In genomic region chr13:93089481-93089880, GRCm38 (mm10) we compare ENCODE assay signal across 20 mouse cellular contexts. TPM values are rescaled to one million over a fixed set of nuclear protein-coding genes. Genes with fewer than 3 reads are reported as not detected.
A peak's percentile ranks its signal among the peaks of the same experiment; 100 is the strongest.
DNase-seq lines count a peak whose midpoint lies in the region; ATAC-seq and TF ChIP-seq lines count a peak whose summit lies in the region.
"Had no signal": no experiment of that assay in that cellular context is flagged by ENCODE, and none has a peak within 500 bp of the region (broad histone marks: within the 10 kb centered on the region; RNA-seq: fewer than 3 reads in every experiment).

No protein-coding gene starts in this region.

- DNase-seq in cerebellum, adult 18-20 months = peak; percentile 44 to 54
- peak; percentile 90 for DNase-seq in left cerebral cortex, postnatal 4 days
- DNase-seq in left cerebral cortex, adult 8-10 months (ENCODE audit: low spot score in 2 of 2) = no peak
- DNase-seq in cerebellum, postnatal 10 days = peak; percentile 94 to 95
- no peak for DNase-seq in layer of hippocampus, postnatal 36 days
- no peak for DNase-seq in left cerebral cortex, adult 2 months (ENCODE audit: extremely low spot score in 1 of 2, low spot score in 2 of 2)
- DNase-seq: forebrain, postnatal 0 days; heart, postnatal 10 days; kidney, adult 18-20 months; lung, adult 2 months; lung, postnatal 4 days; thymus, postnatal 25 days had no signal

- H3K4me3 ChIP-seq in left cerebral cortex, adult 2 months = no peak overlapping the region
- H3K4me3 ChIP-seq: forebrain, embryonic 10.5 days; hindbrain, embryonic 15.5 days; layer of hippocampus, adult 2 months; limb, embryonic 12.5 days; liver, embryonic 12.5 days; neural tube, embryonic 12.5 days had no signal

- intact Hi-C loops in left cerebral cortex, postnatal 4 days (cut with DNase I) = no loop called here
- intact Hi-C loops in left cerebral cortex, adult 2 months (cut with DNase I) = no loop called here

- no peak for ATAC-seq in cerebellum, adult (ENCODE audit: insufficient number of reproducible peaks, low FRiP score, low TSS enrichment)
- ATAC-seq: forebrain, postnatal 0 days; liver, embryonic 12.5 days had no signal

- no peak for TF ChIP-seq CTCF in left cerebral cortex, adult 2 months (IDR thresholded peaks at IDR 0.05)

- H3K27ac ChIP-seq in left cerebral cortex, adult 2 months = no peak overlapping the region
- H3K27ac ChIP-seq: forebrain, embryonic 10.5 days; hindbrain, embryonic 15.5 days; kidney, postnatal 0 days; layer of hippocampus, adult 2 months; limb, embryonic 12.5 days; liver, embryonic 12.5 days; neural tube, embryonic 12.5 days had no signal

RNA-seq across cellular contexts. Expression of gene Cmya5, which starts 55.0 kb away (rescaled TPM):
- under 1 TPM; 0.81 to 0.88 TPM for total RNA-seq in left cerebral cortex, postnatal 4 days (2021)
- total RNA-seq in left cerebral cortex, adult 8-10 months (2022) = 1 to 10 TPM; 4.7 to 6.2 (median 5.7) TPM
- total RNA-seq in layer of hippocampus, postnatal 36 days (2021) = 1 to 10 TPM; 2.9 to 3.1 TPM
- 1 to 10 TPM; 5.4 to 6.0 TPM for total RNA-seq in left cerebral cortex, adult 2 months (2021)

Comparison
In these comparisons a context has a peak if more than half of its experiments do, and no peak if none do; other contexts are left out.
1. DNase-seq: peak in cerebellum, adult 18-20 months (2 of 2), left cerebral cortex, postnatal 4 days (single experiment) and cerebellum, postnatal 10 days (2 of 2); none in left cerebral cortex, adult 8-10 months (0 of 2), layer of hippocampus, postnatal 36 days (0 of 2) and left cerebral cortex, adult 2 months (0 of 2).